Mouse (Mus musculus): ENCODE measurements around the gene Hecw2. TPM values are rescaled to one million over a fixed set of nuclear protein-coding genes. Genes with fewer than 3 reads are reported as not detected.

The Hecw2 gene
- polyA plus RNA-seq, 1 experiment: 5.2 TPM

GRCm38 (mm10) chr1:53784721-53785418 lies 410.1 kb downstream of the Hecw2 start, which contains the start of gene Stk17b:
TSS of gene Stk17b (minus strand) at chr1:53785224.
- H3K27ac ChIP-seq (ENCODE audit: insufficient read depth, low read length): peak within 1 kb of the TSS; percentile 69
- peak within 1 kb of the TSS; percentile 80 for H3K4me3 ChIP-seq (ENCODE audit: insufficient read depth, low read length)
- TF ChIP-seq CTCF (IDR thresholded peaks at IDR 0.05; ENCODE audit: borderline replicate concordance, insufficient read depth, low read length) (no peak), POLR2A (IDR thresholded peaks at IDR 0.05; ENCODE audit: low read depth, low read length) (peak; percentile 99)
- H3K4me1 ChIP-seq (ENCODE audit: control insufficient read depth, insufficient read depth, low read length): peaks cover 2% of the 10 kb centered on the region; the same call in 1 of the 2 replicates

GRCm38 (mm10) chr1:53784291-53784720 lies 410.7 kb downstream of the Hecw2 start:
- Histone ChIP-seq H3K4me1 (ENCODE audit: control insufficient read depth, insufficient read depth, low read length) (peaks cover 2% of the 10 kb centered on the region; the same call in 1 of the 2 replicates), H3K27ac (ENCODE audit: insufficient read depth, low read length) (peak overlapping the region; percentile 69), H3K4me3 (ENCODE audit: insufficient read depth, low read length) (peak overlapping the region; percentile 80)
- no peak for TF ChIP-seq CTCF (IDR thresholded peaks at IDR 0.05; ENCODE audit: borderline replicate concordance, insufficient read depth, low read length)
- TF ChIP-seq POLR2A (IDR thresholded peaks at IDR 0.05; ENCODE audit: low read depth, low read length): no peak

DNA sequence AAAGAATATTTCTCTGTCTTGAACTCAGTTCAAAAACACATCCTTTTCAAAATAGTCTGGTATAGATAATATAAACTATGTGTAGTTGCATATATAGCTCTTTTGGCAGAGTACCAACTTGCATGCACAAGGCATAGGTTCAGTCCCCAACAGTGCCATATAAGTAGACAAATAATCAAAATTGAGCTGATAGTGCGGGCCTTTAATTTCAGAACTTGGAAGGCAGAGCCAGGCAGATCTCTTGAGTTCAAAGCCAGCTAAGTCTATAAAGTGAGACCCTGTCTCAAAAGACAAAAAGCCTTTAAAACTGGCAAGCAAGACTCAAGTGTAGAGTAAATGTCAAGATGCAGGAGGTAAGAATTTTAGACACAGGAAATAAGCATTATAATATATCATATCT lies 412.0 kb downstream of the Hecw2 start:
- TF ChIP-seq POLR2A (IDR thresholded peaks at IDR 0.05; ENCODE audit: low read depth, low read length) (no peak), CTCF (IDR thresholded peaks at IDR 0.05; ENCODE audit: borderline replicate concordance, insufficient read depth, low read length) (no peak)
- peaks cover 2% of the 10 kb centered on the region; the same call in 1 of the 2 replicates for H3K4me1 ChIP-seq (ENCODE audit: control insufficient read depth, insufficient read depth, low read length)
- H3K27ac ChIP-seq (ENCODE audit: insufficient read depth, low read length): no peak overlapping the region
- peak overlapping the region; percentile 21; the same call in 1 of the 2 replicates for H3K4me3 ChIP-seq (ENCODE audit: insufficient read depth, low read length)

- TF ChIP-seq POLR2A (IDR thresholded peaks at IDR 0.05; ENCODE audit: low read depth, low read length) (no peak), CTCF (IDR thresholded peaks at IDR 0.05; ENCODE audit: borderline replicate concordance, insufficient read depth, low read length) (no peak)
- Histone ChIP-seq H3K4me3 (ENCODE audit: insufficient read depth, low read length) (no peak overlapping the region), H3K4me1 (ENCODE audit: control insufficient read depth, insufficient read depth, low read length) (peaks cover 2% of the 10 kb centered on the region; the same call in 1 of the 2 replicates), H3K27ac (ENCODE audit: insufficient read depth, low read length) (no peak overlapping the region)
These were observed 412.9 kb downstream of the Hecw2 start for GRCm38 (mm10) chr1:53782079-53782478.

- TF ChIP-seq POLR2A (IDR thresholded peaks at IDR 0.05; ENCODE audit: low read depth, low read length): no peak
- no peak for TF ChIP-seq CTCF (IDR thresholded peaks at IDR 0.05; ENCODE audit: borderline replicate concordance, insufficient read depth, low read length)
- peaks cover 2% of the 10 kb centered on the region; the same call in 1 of the 2 replicates for H3K4me1 ChIP-seq (ENCODE audit: control insufficient read depth, insufficient read depth, low read length)
- no peak overlapping the region for H3K27ac ChIP-seq (ENCODE audit: insufficient read depth, low read length)
- no peak overlapping the region for H3K4me3 ChIP-seq (ENCODE audit: insufficient read depth, low read length)
These were observed 413.7 kb downstream of the Hecw2 start for GRCm38 (mm10) chr1:53781311-53781710.

DNA sequence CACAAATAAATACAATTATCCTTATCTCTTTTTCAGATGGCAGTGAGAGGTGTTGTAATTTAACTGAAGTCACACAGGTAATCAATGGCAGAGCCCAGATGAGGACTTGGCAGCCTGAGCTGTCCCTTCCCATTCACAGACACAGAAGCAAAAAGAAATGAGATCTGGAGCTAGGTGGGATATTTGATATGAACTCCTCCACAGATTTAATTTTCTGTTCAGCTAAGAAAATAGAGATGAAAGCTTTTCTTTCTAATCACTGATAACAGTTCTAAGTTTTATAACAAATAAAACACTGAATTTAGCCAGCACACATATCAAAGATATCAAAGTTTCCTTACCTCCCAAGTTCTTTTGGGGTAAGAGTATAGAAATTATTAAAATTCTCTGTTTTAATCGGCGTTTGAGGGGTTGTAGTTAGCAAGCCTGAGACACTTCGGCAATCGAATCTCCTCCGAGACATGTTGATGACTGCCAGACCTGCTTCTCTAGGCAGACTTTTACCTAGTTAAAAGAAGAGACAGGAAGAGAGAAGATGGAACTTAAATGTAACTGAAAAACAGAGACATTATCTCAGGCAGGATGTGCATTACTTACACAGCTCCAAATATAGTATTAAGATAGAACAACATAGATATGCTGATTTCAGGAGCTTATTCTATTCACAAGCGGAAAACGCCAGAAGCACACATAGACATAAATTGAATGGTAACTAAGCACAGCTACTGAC lies 418.6 kb downstream of the Hecw2 start:
- Histone ChIP-seq H3K4me1 (ENCODE audit: control insufficient read depth, insufficient read depth, low read length) (peaks cover 5% of the 10 kb centered on the region; the same call in 1 of the 2 replicates), H3K4me3 (ENCODE audit: insufficient read depth, low read length) (no peak overlapping the region), H3K27ac (ENCODE audit: insufficient read depth, low read length) (no peak overlapping the region)
- TF ChIP-seq CTCF (IDR thresholded peaks at IDR 0.05; ENCODE audit: borderline replicate concordance, insufficient read depth, low read length) (no peak), POLR2A (IDR thresholded peaks at IDR 0.05; ENCODE audit: low read depth, low read length) (no peak)

GRCm38 (mm10) chr1:53775545-53775944 lies 419.4 kb downstream of the Hecw2 start:
- TF ChIP-seq POLR2A (IDR thresholded peaks at IDR 0.05; ENCODE audit: low read depth, low read length): no peak
- TF ChIP-seq CTCF (IDR thresholded peaks at IDR 0.05; ENCODE audit: borderline replicate concordance, insufficient read depth, low read length): no peak

GRCm38 (mm10) chr1:53775036-53775435 lies 419.9 kb downstream of the Hecw2 start:
- Histone ChIP-seq H3K4me1 (ENCODE audit: control insufficient read depth, insufficient read depth, low read length) (0 out of 2 replicates have a peak, but pooled peaks cover 3% of the 10 kb centered on the region), H3K27ac (ENCODE audit: insufficient read depth, low read length) (peak overlapping the region; percentile 61), H3K4me3 (ENCODE audit: insufficient read depth, low read length) (no peak overlapping the region)
- no peak for TF ChIP-seq POLR2A (IDR thresholded peaks at IDR 0.05; ENCODE audit: low read depth, low read length)
- TF ChIP-seq CTCF (IDR thresholded peaks at IDR 0.05; ENCODE audit: borderline replicate concordance, insufficient read depth, low read length): no peak

More at GRCm38 (mm10) chr1:53775545-53775944, 419.4 kb downstream of the Hecw2 start:
- Histone ChIP-seq H3K27ac (ENCODE audit: insufficient read depth, low read length) (peak overlapping the region; percentile 61; the same call in 1 of the 2 replicates), H3K4me3 (ENCODE audit: insufficient read depth, low read length) (no peak overlapping the region), H3K4me1 (ENCODE audit: control insufficient read depth, insufficient read depth, low read length) (0 out of 2 replicates have a peak, but pooled peaks cover 3% of the 10 kb centered on the region)

- TF ChIP-seq CTCF (IDR thresholded peaks at IDR 0.05; ENCODE audit: borderline replicate concordance, insufficient read depth, low read length): no peak
- TF ChIP-seq POLR2A (IDR thresholded peaks at IDR 0.05; ENCODE audit: low read depth, low read length): no peak
- H3K27ac ChIP-seq (ENCODE audit: insufficient read depth, low read length): peak overlapping the region; percentile 91
- no peak overlapping the region for H3K4me3 ChIP-seq (ENCODE audit: insufficient read depth, low read length)
- 0 out of 2 replicates have a peak, but pooled peaks cover 3% of the 10 kb centered on the region for H3K4me1 ChIP-seq (ENCODE audit: control insufficient read depth, insufficient read depth, low read length)
These were observed 420.4 kb downstream of the Hecw2 start for GRCm38 (mm10) chr1:53774571-53774970.
